Mouse (Mus musculus) cerebellum, postnatal 14 days (tissue): ENCODE data around the gene Abat.

Experiments
- DNase-seq, 2 experiments: peaks; one replicate each; pipeline ENCODE4 v3.0.0; 2021; ENCODE audit warnings: mixed read lengths in 2 of 2

The Abat gene

DNA sequence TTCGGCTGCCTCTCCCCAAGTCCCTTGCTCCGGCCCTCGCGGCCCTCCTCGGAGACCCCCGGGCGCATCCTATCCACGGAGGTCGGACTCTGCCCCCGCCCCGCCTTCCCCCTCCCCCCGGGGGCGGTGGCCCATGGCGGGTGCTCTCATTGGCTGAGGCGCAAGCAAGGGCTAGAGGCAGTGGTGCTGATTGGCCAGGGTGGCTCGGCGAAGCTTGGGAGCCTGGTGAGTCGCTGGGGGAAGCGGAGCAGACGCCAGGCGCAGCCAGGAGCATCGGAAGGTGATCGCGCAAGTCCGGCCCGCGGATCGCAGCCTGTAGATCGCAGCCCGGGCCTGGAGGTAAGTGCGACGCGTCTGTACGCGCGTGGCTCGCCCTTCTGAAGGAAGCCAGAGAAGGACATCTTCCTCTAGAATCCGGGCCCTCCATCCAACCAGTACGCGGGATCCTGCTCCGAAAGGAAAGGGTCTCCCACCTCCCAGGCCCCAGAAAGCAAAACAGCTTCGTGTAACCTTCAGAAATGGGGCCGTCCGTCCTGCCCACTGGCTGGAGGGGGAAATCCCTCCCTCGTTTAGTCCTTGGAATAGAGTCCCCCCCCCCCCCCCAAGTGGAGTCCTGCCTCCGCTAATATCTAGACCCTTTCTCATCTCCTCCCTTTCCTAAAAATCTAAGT, at the start of gene Abat:
TSS of gene Abat (plus strand) at position 194 of the 671 bp plus-strand sequence.
- peak; percentile 95 to 96 for DNase-seq

DNA sequence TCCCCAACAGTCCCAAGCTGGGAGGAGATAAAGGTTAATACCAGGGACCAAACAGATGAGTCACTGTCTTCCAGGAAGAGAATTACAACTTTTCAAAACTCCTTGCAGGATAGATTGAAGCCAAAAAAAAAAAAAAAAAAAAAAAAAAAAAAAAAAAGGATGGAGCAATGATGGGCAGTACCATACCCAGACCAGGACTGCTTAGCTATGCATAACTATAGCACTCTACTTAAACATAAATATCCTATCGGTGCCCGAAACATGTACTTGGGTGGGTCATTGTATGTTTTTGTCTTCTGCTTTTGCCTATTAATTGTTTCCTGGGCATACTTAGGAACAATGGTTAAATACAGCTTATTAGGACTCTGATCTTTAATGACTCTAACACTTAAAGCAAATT, 43.1 kb upstream of the Abat start:
- DNase-seq, result no peak

- peak; percentile 94 to 96 for DNase-seq
Observed at GRCm38 (mm10) chr16:8470603-8471481, 42.4 kb upstream of the Abat start, which contains the start of gene Mettl22. Mettl22 (plus strand) TSS chr16:8470788.

GRCm38 (mm10) chr16:8487396-8488005, 25.7 kb upstream of the Abat start:
- no peak for DNase-seq

GRCm38 (mm10) chr16:8489340-8489739, 23.9 kb upstream of the Abat start:
- DNase-seq, result peak; percentile 28 to 33

- no peak for DNase-seq
Observed at GRCm38 (mm10) chr16:8491743-8492490, 21.3 kb upstream of the Abat start.

DNA sequence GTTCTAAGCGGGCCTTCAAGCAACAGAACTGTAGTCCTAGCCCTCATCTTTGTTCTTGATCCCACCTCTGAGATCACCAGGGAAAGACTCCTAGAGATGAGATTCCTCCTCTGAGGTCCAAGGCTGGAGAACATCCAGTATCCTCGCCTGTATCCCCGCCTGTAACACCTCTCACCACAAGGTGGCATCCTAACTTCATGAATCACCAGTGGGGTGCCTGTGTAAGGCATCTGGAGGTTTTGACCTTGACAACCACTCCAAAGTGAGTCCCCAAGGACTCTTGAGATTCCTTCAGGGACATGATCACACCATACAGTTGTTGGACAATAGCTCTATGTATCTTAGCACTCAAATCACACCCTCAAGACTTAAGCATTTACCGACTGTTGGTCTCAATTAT, 19.0 kb upstream of the Abat start:
- DNase-seq, result peak; percentile 82 to 85

- DNase-seq, result no peak
Observed at GRCm38 (mm10) chr16:8496967-8497366, 16.3 kb upstream of the Abat start.

DNA sequence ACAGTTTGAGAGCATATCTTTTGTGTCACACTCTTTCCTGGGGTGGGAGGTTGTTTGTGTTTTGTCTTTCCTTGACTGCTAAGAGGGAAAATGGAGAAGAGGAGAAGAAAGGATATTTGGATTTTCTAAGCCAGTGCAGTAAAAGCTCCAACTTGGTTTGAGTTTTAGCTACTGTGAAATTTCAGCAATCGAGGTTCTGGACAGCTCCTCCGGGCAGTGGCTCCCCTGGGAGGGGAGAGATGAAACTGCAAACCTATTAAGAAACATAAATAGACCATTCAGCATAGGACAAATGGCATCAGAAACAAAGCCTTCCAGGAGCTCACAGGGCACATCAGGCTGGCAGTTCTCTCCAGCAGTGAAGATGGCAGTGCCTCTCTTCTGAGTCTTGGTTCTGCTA, 9.0 kb upstream of the Abat start:
- DNase-seq, result no peak

DNA sequence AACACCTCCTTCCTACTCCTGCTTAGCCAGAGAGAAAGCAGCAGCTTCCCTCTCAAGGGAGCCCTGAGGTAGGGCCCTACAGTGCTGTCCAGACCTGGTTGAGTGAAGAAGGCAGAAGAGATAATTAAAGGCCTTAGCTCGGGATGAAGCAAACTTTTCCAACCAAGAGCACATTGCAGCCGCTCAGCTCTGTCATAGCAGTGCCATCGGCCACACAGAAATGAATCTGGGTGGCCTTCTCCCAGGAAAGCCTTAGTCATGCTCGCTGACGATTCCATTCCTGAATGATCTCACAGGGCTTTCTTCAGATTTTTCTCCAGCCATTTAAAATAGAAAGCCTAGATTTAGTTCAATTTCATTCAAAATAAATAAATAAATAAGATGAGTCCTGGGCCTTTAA, 3.3 kb upstream of the Abat start:
- no peak for DNase-seq

DNA sequence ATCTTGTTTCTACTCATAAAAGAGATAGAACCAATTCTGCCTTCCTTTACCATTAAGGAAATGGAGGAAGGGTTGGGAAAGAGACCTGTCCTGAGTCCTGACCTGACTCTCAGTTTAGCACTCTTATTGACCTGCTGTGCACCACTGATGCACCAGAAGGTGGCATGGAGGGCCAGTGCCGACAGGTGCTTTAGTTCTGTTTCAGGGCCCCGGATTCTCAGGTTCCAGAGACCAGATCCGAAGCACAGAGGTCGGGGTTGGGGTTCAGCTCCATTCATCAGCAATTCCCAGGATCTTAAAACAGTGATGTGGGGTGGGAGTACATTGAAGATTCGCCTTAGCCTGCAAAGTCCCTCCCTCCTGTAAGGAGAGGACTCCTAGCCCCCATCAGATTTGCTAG, 399 bp upstream of the Abat start:
- no peak for DNase-seq

- DNase-seq, result peak; percentile 75 to 76
Observed at GRCm38 (mm10) chr16:8514180-8514579, 951 bp downstream of the Abat start.

GRCm38 (mm10) chr16:8520525-8520924, 7.3 kb downstream of the Abat start:
- DNase-seq, result no peak

- DNase-seq, result no peak
Observed at GRCm38 (mm10) chr16:8521322-8521721, 8.1 kb downstream of the Abat start.

DNA sequence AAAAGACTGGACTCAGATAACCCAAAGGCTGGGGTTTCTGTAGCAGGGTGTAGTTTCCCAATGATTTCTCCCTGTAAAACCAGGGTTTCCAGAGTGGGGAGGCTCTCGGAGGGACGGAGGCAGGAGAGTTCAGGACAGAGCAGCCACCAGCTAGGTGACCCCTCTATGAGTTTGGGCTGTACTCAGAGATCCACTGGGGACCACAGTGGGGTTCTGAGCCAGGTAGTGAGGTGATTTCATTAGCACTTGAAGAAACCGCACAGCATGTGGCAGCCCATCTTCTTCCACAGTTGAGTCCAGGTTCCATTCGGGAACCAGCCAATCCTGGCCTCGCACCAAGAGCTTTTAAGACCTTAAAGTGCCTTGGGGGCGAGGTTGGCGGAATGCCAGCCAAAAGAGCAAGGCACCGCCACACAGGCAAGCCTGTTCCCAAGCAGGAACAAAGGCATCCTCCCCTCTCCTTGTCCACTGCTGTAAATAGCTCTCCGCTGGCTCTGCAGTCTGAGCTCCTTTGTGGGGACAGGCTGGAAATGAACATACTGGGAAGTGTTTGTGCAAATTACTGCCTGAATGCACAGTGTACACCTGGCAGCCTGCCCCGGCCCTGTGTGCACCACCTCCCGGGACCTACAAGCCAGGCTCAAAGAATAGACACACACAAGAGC, 10.4 kb downstream of the Abat start:
- peak; percentile 77 to 79 for DNase-seq

- DNase-seq, result no peak
Observed at GRCm38 (mm10) chr16:8524163-8524847, 11.1 kb downstream of the Abat start.

- no peak for DNase-seq
Observed at GRCm38 (mm10) chr16:8525293-8525692, 12.1 kb downstream of the Abat start.

GRCm38 (mm10) chr16:8525877-8526276, 12.6 kb downstream of the Abat start:
- no peak for DNase-seq

DNA sequence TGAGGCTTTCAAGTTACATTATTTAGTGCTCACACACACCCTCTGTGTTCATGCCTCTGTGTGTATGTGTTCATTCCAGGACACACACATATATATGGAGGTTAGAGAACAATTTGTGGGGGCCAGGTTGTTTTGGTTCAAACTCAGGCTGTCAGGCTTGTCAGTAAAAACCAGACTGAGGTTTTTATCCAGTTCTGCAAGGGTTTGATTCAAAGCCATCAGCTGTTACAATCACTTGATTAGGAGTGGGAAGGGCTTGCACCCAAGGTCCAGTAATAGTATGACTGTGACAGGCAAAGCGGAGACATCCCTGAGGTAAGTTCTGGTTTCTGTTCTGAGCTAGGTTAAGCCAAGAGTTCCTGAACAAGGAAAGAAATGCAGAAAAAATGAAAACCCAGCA, 16.2 kb downstream of the Abat start:
- no peak for DNase-seq

DNA sequence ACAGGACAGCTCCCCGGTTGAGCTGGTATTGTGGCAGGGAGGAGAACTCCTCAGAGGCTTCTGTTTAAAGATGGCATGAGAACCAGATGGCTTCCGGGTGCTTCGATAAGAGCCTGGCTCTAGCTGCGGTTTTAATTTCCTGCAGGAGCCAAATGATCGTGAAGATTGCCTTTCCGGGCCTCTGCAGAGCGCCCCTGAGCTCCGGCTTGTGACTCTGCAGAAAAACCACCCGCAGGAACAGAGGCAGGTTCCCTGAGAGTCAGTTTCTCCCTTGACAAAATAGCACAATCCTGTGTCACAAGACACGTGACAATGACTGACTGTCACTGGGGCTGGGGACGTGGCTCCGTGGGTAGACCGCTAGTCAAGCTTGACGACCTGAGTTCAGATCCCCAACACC, 16.8 kb downstream of the Abat start:
- DNase-seq, result no peak

- no peak for DNase-seq
Observed at GRCm38 (mm10) chr16:8532461-8532860, 19.2 kb downstream of the Abat start.

GRCm38 (mm10) chr16:8532894-8533293, 19.7 kb downstream of the Abat start:
- DNase-seq, result no peak
